Mouse (Mus musculus) hindbrain, embryonic 13.5 days (tissue): ENCODE measurements around the gene Cd37. TPM values are rescaled to one million over a fixed set of nuclear protein-coding genes. Genes with fewer than 3 reads are reported as not detected.

Experiments used
- polyA plus RNA-seq: library from polyadenylated mRNA; unstranded; fragments of >200 nt; fragmentation: Nextera tagmentation; extraction: Ambion mirVana; gene quantifications from 2 replicates; pipeline ENCODE4 v1.2.1, GENCODE M21; 2015

The Cd37 gene
- polyA plus RNA-seq, 1 experiment from 2014 or later = 0.96 TPM

Other genes with a start within 250 kb of the Cd37 start
- 66.7 and 68.3 TPM in 2 replicates for gene Irf3, start 241.5 kb downstream of the Cd37 start, polyA plus RNA-seq
- gene Bcl2l12, start 240.4 kb downstream of the Cd37 start, polyA plus RNA-seq = 16.2 and 19.7 TPM in 2 replicates
- gene Scaf1, start 222.8 kb downstream of the Cd37 start, polyA plus RNA-seq = 42.4 and 45.2 TPM in 2 replicates
- gene Rras, start 221.2 kb downstream of the Cd37 start, polyA plus RNA-seq = 11.5 and 15.4 TPM in 2 replicates
- 13.8 and 14.5 TPM in 2 replicates for gene Prr12, start 186.2 kb downstream of the Cd37 start, polyA plus RNA-seq
- 58.0 and 58.5 TPM in 2 replicates for gene Nosip, start 176.7 kb downstream of the Cd37 start, polyA plus RNA-seq
- 14.8 and 17.1 TPM in 2 replicates for gene Prrg2, start 176.4 kb downstream of the Cd37 start, polyA plus RNA-seq
- gene Rcn3, start 146.9 kb downstream of the Cd37 start, polyA plus RNA-seq = 93.8 and 103 TPM in 2 replicates
- 26.9 and 28.3 TPM in 2 replicates for gene Fcgrt, start 135.3 kb downstream of the Cd37 start, polyA plus RNA-seq
- 994 and 999 TPM in 2 replicates for gene Rps11, start 114.7 kb downstream of the Cd37 start, polyA plus RNA-seq
- 770 and 846 TPM in 2 replicates for gene Rpl13a, start 110.4 kb downstream of the Cd37 start, polyA plus RNA-seq
- gene Gm45713, start 102.9 kb downstream of the Cd37 start, polyA plus RNA-seq = 0.14 TPM in 1 of 2 replicates, not detected in the other
- gene Flt3l, start 102.7 kb downstream of the Cd37 start, polyA plus RNA-seq = 1.4 and 1.6 TPM in 2 replicates
- gene Pih1d1, start 84.8 kb downstream of the Cd37 start, polyA plus RNA-seq = 85.6 and 94.4 TPM in 2 replicates
- gene Aldh16a1, start 84.5 kb downstream of the Cd37 start, polyA plus RNA-seq = 23.7 and 24.5 TPM in 2 replicates
- 0.42 and 0.62 TPM in 2 replicates for gene Slc17a7, start 75.2 kb downstream of the Cd37 start, polyA plus RNA-seq
- not detected in 2 replicates for gene Gfy, start 59.5 kb downstream of the Cd37 start, polyA plus RNA-seq
- gene Pth2, start 58.1 kb downstream of the Cd37 start, polyA plus RNA-seq = 0.66 TPM in 1 of 2 replicates, not detected in the other
- 0.49 and 0.54 TPM in 2 replicates for gene Ccdc155, start 34.2 kb downstream of the Cd37 start, polyA plus RNA-seq
- gene Dkkl1, start 27.0 kb downstream of the Cd37 start, polyA plus RNA-seq = 5.6 and 5.7 TPM in 2 replicates
- gene Tead2, start 23.4 kb downstream of the Cd37 start, polyA plus RNA-seq = 78.6 and 79.2 TPM in 2 replicates
- 0.18 and 0.38 TPM in 2 replicates for gene Slc6a16, start 2.0 kb upstream of the Cd37 start, polyA plus RNA-seq
- not detected in 2 replicates for gene Slc6a21, start 38.4 kb upstream of the Cd37 start, polyA plus RNA-seq
- gene Trpm4, start 94.7 kb upstream of the Cd37 start, polyA plus RNA-seq = 7.3 and 8.9 TPM in 2 replicates
- gene Hrc, start 96.2 kb upstream of the Cd37 start, polyA plus RNA-seq = 0.31 TPM in 2 replicates
- 19.9 and 20.7 TPM in 2 replicates for gene Ppfia3, start 127.9 kb upstream of the Cd37 start, polyA plus RNA-seq
- 12.5 and 13.4 TPM in 2 replicates for gene Lin7b, start 131.5 kb upstream of the Cd37 start, polyA plus RNA-seq
- 205 and 215 TPM in 2 replicates for gene Snrnp70, start 156.6 kb upstream of the Cd37 start, polyA plus RNA-seq
- gene Kcna7, start 166.5 kb upstream of the Cd37 start, polyA plus RNA-seq = not detected in 2 replicates
- gene Ntf5, start 174.6 kb upstream of the Cd37 start, polyA plus RNA-seq = 0.10 and 0.19 TPM in 2 replicates
- 1.2 and 2.5 TPM in 2 replicates for gene Lhb, start 181.7 kb upstream of the Cd37 start, polyA plus RNA-seq
- 21.9 and 23.2 TPM in 2 replicates for gene Gys1, start 195.7 kb upstream of the Cd37 start, polyA plus RNA-seq
- gene Ruvbl2, start 199.0 kb upstream of the Cd37 start, polyA plus RNA-seq = 99.9 and 110 TPM in 2 replicates
- 7,019 and 7,066 TPM in 2 replicates for gene Ftl1, start 220.8 kb upstream of the Cd37 start, polyA plus RNA-seq
- gene Bax, start 227.8 kb upstream of the Cd37 start, polyA plus RNA-seq = 253 and 271 TPM in 2 replicates
- 0.13 and 0.22 TPM in 2 replicates for gene Tulp2, start 242.8 kb upstream of the Cd37 start, polyA plus RNA-seq
- gene Gm45808, start 247.7 kb upstream of the Cd37 start, polyA plus RNA-seq = not detected in 2 replicates
- gene Dhdh, start 249.7 kb upstream of the Cd37 start, polyA plus RNA-seq = 3.4 and 4.2 TPM in 2 replicates